Mouse (Mus musculus) hindbrain, embryonic 12.5 days (tissue): ENCODE measurements around the gene March8. TPM values are rescaled to one million over a fixed set of nuclear protein-coding genes. Genes with fewer than 3 reads are reported as not detected.
A peak's percentile ranks its signal among the peaks of the same experiment; 100 is the strongest.

Experiments used
- ATAC-seq: fragments of 200-750 bp; cut with Nextera tagmentation; 2 replicates; pipeline ENCODE4 v1.8.0; 2017; ENCODE audit warnings: moderate TSS enrichment; ENCODE audit not compliant: low FRiP score
- H3K27ac ChIP-seq: fragments of 300-500 bp; sonication (generic); 2 replicates; pipeline ENCODE4 v1.5.1; 2016; ENCODE audit warnings: mild to moderate bottlenecking
- H3K27me3 ChIP-seq: fragments of 300-500 bp; sonication (generic); 2 replicates; pipeline ENCODE4 v1.6.1; 2016; ENCODE audit warnings: mild to moderate bottlenecking
- H3K36me3 ChIP-seq: fragments of 300-500 bp; sonication (generic); 2 replicates; pipeline ENCODE4 v1.6.1; 2016; ENCODE audit warnings: mild to moderate bottlenecking
- H3K4me1 ChIP-seq: fragments of 300-500 bp; sonication (generic); 2 replicates; pipeline ENCODE4 v1.6.1; 2016
- H3K4me2 ChIP-seq: fragments of 300-500 bp; sonication (generic); replicated peaks from 2 replicates; pipeline ENCODE4 v1.6.1; 2016; ENCODE audit warnings: mild to moderate bottlenecking
- H3K4me3 ChIP-seq: fragments of 300-500 bp; sonication (generic); 2 replicates; pipeline ENCODE4 v1.5.1; 2016; ENCODE audit warnings: mild to moderate bottlenecking
- H3K9ac ChIP-seq: fragments of 300-500 bp; sonication (generic); 2 replicates; pipeline ENCODE4 v1.6.1; 2016; ENCODE audit warnings: mild to moderate bottlenecking, moderate library complexity
- H3K9me3 ChIP-seq: fragments of 300-500 bp; sonication (generic); replicated peaks from 2 replicates; pipeline ENCODE4 v1.6.1; 2016; ENCODE audit warnings: mild to moderate bottlenecking
- WGBS: fragments of 180-500 bp; shearing (Covaris S2); methylation state at CpG from one replicate; pipeline ENCODE4 v1.1.7; 2016; 5-methylcytosine and 5-hydroxymethylcytosine counted together
- polyA plus RNA-seq: library from polyadenylated mRNA; unstranded; fragments of >200 nt; fragmentation: Nextera tagmentation; extraction: Ambion mirVana; gene quantifications from 2 replicates; pipeline ENCODE4 v1.2.1, GENCODE M21; 2016

Gene March8
- 65.0 and 68.5 TPM in 2 replicates for polyA plus RNA-seq

- H3K36me3 ChIP-seq, result no peaks in the 10 kb centered on the region
- H3K27ac ChIP-seq, result peak within 1 kb of the TSS; percentile 74
- H3K9ac ChIP-seq, result peak within 1 kb of the TSS; percentile 83
- WGBS, result under 1% methylated on average over 75 of the region's 75 CpGs
- ATAC-seq, result peak; percentile 96
- H3K4me2 ChIP-seq, result peak within 1 kb of the TSS; percentile 59
- H3K4me3 ChIP-seq, result peak within 1 kb of the TSS; percentile 96
- peaks cover 16% of the 10 kb centered on the region for H3K4me1 ChIP-seq
- 0 out of 2 replicates have a peak, but pooled peaks cover 3% of the 10 kb centered on the region for H3K9me3 ChIP-seq
- no peaks in the 10 kb centered on the region for H3K27me3 ChIP-seq
Observed at GRCm38 (mm10) chr6:116337835-116338501, at the start of gene March8. March8 (plus strand) TSS chr6:116338024.

- Histone ChIP-seq H3K27me3 (no peaks in the 10 kb centered on the region), H3K4me2 (no peak overlapping the region), H3K4me1 (no peaks in the 10 kb centered on the region), H3K27ac (no peak overlapping the region), H3K36me3 (peaks cover 3% of the 10 kb centered on the region; the same call in 1 of the 2 replicates), H3K9ac (no peak overlapping the region), H3K9me3 (no peaks in the 10 kb centered on the region), H3K4me3 (no peak overlapping the region)
- WGBS, result 95% methylated on average over 2 of the region's 2 CpGs
- ATAC-seq, result no peak
Observed at GRCm38 (mm10) chr6:116311411-116311810, 26.4 kb upstream of the March8 start.

GRCm38 (mm10) chr6:116319259-116319658, 18.6 kb upstream of the March8 start:
- Histone ChIP-seq H3K36me3 (peaks cover 2% of the 10 kb centered on the region; the same call in 1 of the 2 replicates), H3K4me3 (no peak overlapping the region), H3K9me3 (no peaks in the 10 kb centered on the region), H3K9ac (no peak overlapping the region), H3K4me1 (no peaks in the 10 kb centered on the region), H3K4me2 (no peak overlapping the region), H3K27me3 (no peaks in the 10 kb centered on the region), H3K27ac (no peak overlapping the region)
- WGBS, result 76% methylated on average over 3 of the region's 3 CpGs
- ATAC-seq, result no peak

DNA sequence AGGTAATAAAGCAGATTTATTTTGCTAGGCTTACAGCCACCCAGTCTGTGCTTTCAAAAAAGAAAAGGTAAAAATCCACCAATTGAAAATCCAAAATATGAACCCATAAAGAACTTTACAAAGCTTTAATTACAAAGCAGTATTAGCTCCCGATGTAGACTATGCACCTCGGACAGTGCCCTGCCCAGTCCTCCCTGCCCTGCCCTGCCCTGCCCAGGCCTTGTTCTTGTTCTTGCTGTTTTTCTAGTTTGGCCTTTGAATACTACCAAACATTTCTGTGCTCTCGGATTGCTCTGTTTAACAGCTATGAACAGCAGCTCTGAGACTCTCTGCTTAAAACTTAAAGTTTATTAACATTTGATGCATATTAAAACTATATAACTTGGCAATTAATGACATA, 11.2 kb upstream of the March8 start:
- H3K9me3 ChIP-seq, result no peaks in the 10 kb centered on the region
- WGBS, result 89% methylated on average over 3 of the region's 3 CpGs
- ATAC-seq, result no peak

GRCm38 (mm10) chr6:116331396-116331795, 6.4 kb upstream of the March8 start:
- Histone ChIP-seq H3K9ac (no peak overlapping the region), H3K9me3 (no peaks in the 10 kb centered on the region), H3K4me2 (no peak overlapping the region), H3K27me3 (no peaks in the 10 kb centered on the region), H3K27ac (no peak overlapping the region), H3K4me1 (no peaks in the 10 kb centered on the region), H3K36me3 (no peaks in the 10 kb centered on the region), H3K4me3 (no peak overlapping the region)
- ATAC-seq, result no peak
- 91% methylated on average over 2 of the region's 2 CpGs for WGBS

More for the DNA sequence above, 11.2 kb upstream of the March8 start:
- Histone ChIP-seq H3K9ac (no peak overlapping the region), H3K27me3 (no peaks in the 10 kb centered on the region), H3K4me1 (no peaks in the 10 kb centered on the region), H3K4me3 (no peak overlapping the region), H3K36me3 (no peaks in the 10 kb centered on the region), H3K4me2 (no peak overlapping the region), H3K27ac (no peak overlapping the region)

- H3K4me1 ChIP-seq, result peaks cover 16% of the 10 kb centered on the region
- peak overlapping the region; percentile 59 for H3K4me2 ChIP-seq
- no peaks in the 10 kb centered on the region for H3K27me3 ChIP-seq
- peak overlapping the region; percentile 74; the same call in 1 of the 2 replicates for H3K27ac ChIP-seq
- peak overlapping the region; percentile 83 for H3K9ac ChIP-seq
- ATAC-seq, result peak; percentile 66
- peak overlapping the region; percentile 96 for H3K4me3 ChIP-seq
- H3K9me3 ChIP-seq, result 0 out of 2 replicates have a peak, but pooled peaks cover 3% of the 10 kb centered on the region
- H3K36me3 ChIP-seq, result no peaks in the 10 kb centered on the region
- 2% methylated on average over 7 of the region's 7 CpGs for WGBS
Observed at GRCm38 (mm10) chr6:116337466-116337834, 374 bp upstream of the March8 start.

- no peaks in the 10 kb centered on the region for H3K27me3 ChIP-seq
- H3K4me3 ChIP-seq, result peak overlapping the region; percentile 96
- 8% methylated on average over 8 of the region's 8 CpGs for WGBS
- peak overlapping the region; percentile 59 for H3K4me2 ChIP-seq
- 0 out of 2 replicates have a peak, but pooled peaks cover 3% of the 10 kb centered on the region for H3K9me3 ChIP-seq
- H3K27ac ChIP-seq, result no peak overlapping the region
- peaks cover 16% of the 10 kb centered on the region for H3K4me1 ChIP-seq
- peak overlapping the region; percentile 83 for H3K9ac ChIP-seq
- H3K36me3 ChIP-seq, result no peaks in the 10 kb centered on the region
- ATAC-seq, result no peak
Observed at GRCm38 (mm10) chr6:116338520-116338919, 696 bp downstream of the March8 start.

GRCm38 (mm10) chr6:116339088-116339487, 1.3 kb downstream of the March8 start:
- Histone ChIP-seq H3K36me3 (no peaks in the 10 kb centered on the region), H3K27me3 (no peaks in the 10 kb centered on the region), H3K4me1 (peaks cover 16% of the 10 kb centered on the region), H3K9me3 (0 out of 2 replicates have a peak, but pooled peaks cover 3% of the 10 kb centered on the region), H3K9ac (no peak overlapping the region), H3K4me2 (peak overlapping the region; percentile 59), H3K4me3 (peak overlapping the region; percentile 96; the same call in 1 of the 2 replicates), H3K27ac (no peak overlapping the region)
- 86% methylated on average over 5 of the region's 5 CpGs for WGBS
- ATAC-seq, result no peak

DNA sequence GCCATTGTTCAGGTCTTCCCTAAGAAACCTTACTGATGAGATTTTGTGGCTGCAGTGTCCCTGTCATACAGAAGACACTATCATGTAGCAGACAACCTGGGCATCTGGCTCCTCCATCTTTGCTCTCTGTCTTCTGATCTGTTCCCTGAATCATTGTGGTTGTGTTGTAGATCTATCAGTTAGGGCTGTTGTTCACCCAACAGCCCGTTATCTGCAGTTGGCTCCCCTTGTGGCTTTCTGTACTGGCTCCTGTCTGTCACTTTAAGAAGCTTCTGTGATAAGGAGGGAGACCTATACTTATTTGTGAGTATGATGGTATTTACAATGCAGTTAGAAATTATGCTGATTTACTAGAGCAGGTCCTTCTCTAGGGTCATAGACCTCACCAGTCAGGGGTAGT, 2.7 kb downstream of the March8 start:
- Histone ChIP-seq H3K4me3 (no peak overlapping the region), H3K27me3 (no peaks in the 10 kb centered on the region), H3K9me3 (0 out of 2 replicates have a peak, but pooled peaks cover 3% of the 10 kb centered on the region), H3K36me3 (no peaks in the 10 kb centered on the region), H3K27ac (no peak overlapping the region), H3K4me1 (peaks cover 16% of the 10 kb centered on the region), H3K9ac (no peak overlapping the region), H3K4me2 (peak overlapping the region; percentile 59)
- 96% methylated on average over 1 of the region's 1 CpGs for WGBS
- ATAC-seq, result no peak

DNA sequence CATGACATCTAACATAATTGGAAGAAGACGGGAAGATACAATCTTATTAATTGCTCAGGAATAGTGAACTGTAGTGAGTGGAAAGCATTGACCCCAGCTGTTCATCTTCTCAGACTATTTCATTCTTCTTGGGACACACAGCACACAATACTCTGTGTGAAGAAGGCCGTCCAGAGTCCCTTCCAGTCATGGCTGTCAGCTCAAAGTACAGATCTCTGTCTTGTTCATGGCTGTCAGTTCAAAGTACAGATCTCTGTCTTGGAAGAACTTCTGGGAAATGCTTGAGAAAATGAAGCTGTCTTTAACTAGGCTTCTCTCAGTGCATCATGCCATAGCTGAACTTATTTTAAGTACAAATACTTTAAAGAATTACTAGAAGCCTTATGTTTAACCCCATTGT, 10.1 kb downstream of the March8 start:
- H3K4me1 ChIP-seq, result no peaks in the 10 kb centered on the region
- no peaks in the 10 kb centered on the region for H3K36me3 ChIP-seq
- no peak for ATAC-seq
- no peak overlapping the region for H3K9ac ChIP-seq
- H3K27me3 ChIP-seq, result no peaks in the 10 kb centered on the region
- H3K9me3 ChIP-seq, result no peaks in the 10 kb centered on the region
- no peak overlapping the region for H3K4me2 ChIP-seq
- 87% methylated on average over 2 of the region's 2 CpGs for WGBS
- H3K27ac ChIP-seq, result no peak overlapping the region
- no peak overlapping the region for H3K4me3 ChIP-seq

DNA sequence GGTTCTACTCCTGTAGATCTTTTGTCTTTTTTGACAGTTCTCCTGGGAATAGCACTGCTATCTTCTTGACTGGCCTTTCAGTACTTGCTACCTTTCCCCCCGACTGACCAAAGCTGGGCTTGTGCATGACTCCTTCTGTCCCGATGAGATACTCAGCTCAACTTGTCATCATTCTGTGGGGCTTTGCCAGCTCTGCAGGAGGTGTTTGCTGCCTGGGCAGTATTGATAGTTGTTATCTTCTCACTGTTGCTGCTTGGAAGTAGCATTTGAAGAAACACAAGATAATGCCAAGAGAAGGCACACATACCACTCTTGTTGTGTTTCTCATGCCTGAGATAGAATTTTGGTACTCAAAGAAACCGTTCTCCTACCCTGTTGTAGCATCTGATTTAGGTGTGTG, 12.2 kb downstream of the March8 start:
- no peaks in the 10 kb centered on the region for H3K27me3 ChIP-seq
- no peak overlapping the region for H3K4me3 ChIP-seq
- no peak overlapping the region for H3K27ac ChIP-seq
- WGBS, result 82% methylated on average over 3 of the region's 3 CpGs
- no peak overlapping the region for H3K4me2 ChIP-seq
- no peak overlapping the region for H3K9ac ChIP-seq
- H3K4me1 ChIP-seq, result no peaks in the 10 kb centered on the region
- no peaks in the 10 kb centered on the region for H3K9me3 ChIP-seq
- ATAC-seq, result no peak
- H3K36me3 ChIP-seq, result no peaks in the 10 kb centered on the region

DNA sequence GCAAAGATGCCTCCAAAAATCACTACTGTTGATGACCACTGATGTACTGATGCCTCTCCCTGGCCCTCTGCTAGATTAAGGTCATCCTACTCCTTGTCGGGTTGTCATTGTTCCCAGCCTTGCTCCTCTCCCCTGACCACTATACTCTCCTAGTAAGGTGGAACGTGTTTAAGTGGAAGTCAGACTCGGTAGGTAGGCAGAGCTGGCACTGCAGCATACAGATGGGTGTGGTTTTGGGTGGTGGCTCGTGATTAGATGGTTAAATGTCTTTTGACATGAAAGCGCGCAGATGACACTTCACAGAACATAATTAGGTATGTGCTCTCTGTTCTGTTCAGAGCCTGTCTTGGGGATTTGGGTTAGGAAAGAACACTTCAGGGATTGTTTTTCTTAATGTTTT, 12.8 kb downstream of the March8 start:
- ATAC-seq, result no peak
- Histone ChIP-seq H3K4me1 (no peaks in the 10 kb centered on the region), H3K4me3 (no peak overlapping the region), H3K36me3 (no peaks in the 10 kb centered on the region), H3K4me2 (no peak overlapping the region), H3K27ac (no peak overlapping the region), H3K9me3 (no peaks in the 10 kb centered on the region), H3K27me3 (no peaks in the 10 kb centered on the region), H3K9ac (no peak overlapping the region)
- WGBS, result 83% methylated on average over 6 of the region's 6 CpGs

GRCm38 (mm10) chr6:116351534-116351933, 13.7 kb downstream of the March8 start:
- no peaks in the 10 kb centered on the region for H3K9me3 ChIP-seq
- H3K4me2 ChIP-seq, result no peak overlapping the region
- no peaks in the 10 kb centered on the region for H3K36me3 ChIP-seq
- H3K4me3 ChIP-seq, result no peak overlapping the region
- no peak overlapping the region for H3K9ac ChIP-seq
- no peaks in the 10 kb centered on the region for H3K4me1 ChIP-seq
- H3K27me3 ChIP-seq, result no peaks in the 10 kb centered on the region
- 84% methylated on average over 4 of the region's 4 CpGs for WGBS
- H3K27ac ChIP-seq, result no peak overlapping the region
- no peak for ATAC-seq
